Mouse (Mus musculus): Measurements from ENCODE around the gene Pmfbp1.
A peak's percentile ranks its signal among the peaks of the same experiment; 100 is the strongest.

GRCm38 (mm10) chr8:109565498-109566333 lies 71.9 kb downstream of the Pmfbp1 start, which contains the start of the genes Dhx38 and Txnl4b:
- TF ChIP-seq GATA1 (IDR thresholded peaks at IDR 0.05; ENCODE audit: borderline replicate concordance, low read length) (no peak), FLI1 (IDR thresholded peaks at IDR 0.05; ENCODE audit: low read length) (peak; percentile 100)

Data from megakaryocyte, embryonic 14.5 days (primary cell).